Mouse (Mus musculus) bone marrow macrophage, adult 2 months (primary cell): ENCODE data around the gene Elp6. TPM values are rescaled to one million over a fixed set of nuclear protein-coding genes. Genes with fewer than 3 reads are reported as not detected.
A peak's percentile ranks its signal among the peaks of the same experiment; 100 is the strongest.
"Not testable (repeated sequence)": the region's sequence is repeated elsewhere in the genome, so short reads cannot be mapped to it uniquely, and the experiment has no call there.

Experiments
- H3K27ac ChIP-seq: 2 replicates; pipeline ENCODE4 v1.5.1; 2012; ENCODE audit warnings: low read depth, low read length; ENCODE audit not compliant: insufficient read depth
- H3K4me1 ChIP-seq: 2 replicates; pipeline ENCODE4 v1.6.1; 2012; ENCODE audit warnings: low read length; ENCODE audit not compliant: control insufficient read depth, insufficient read depth
- H3K4me3 ChIP-seq: 2 replicates; pipeline ENCODE4 v1.5.1; 2012; ENCODE audit warnings: mild to moderate bottlenecking, low read length, moderate library complexity; ENCODE audit not compliant: insufficient read depth
- CTCF ChIP-seq: IDR thresholded peaks from 2 replicates; pipeline ENCODE4 v1.5.1; 2012; ENCODE audit warnings: low read depth, mild to moderate bottlenecking, low read length, moderate library complexity
- POLR2A ChIP-seq: IDR thresholded peaks from 2 replicates; pipeline ENCODE4 v1.6.1; 2012; ENCODE audit warnings: mild to moderate bottlenecking, low read depth, low read length, borderline replicate concordance
- polyA plus RNA-seq: library from polyadenylated mRNA; stranded (reverse); fragments of >200 nt; gene quantifications from 2 replicates; pipeline ENCODE4 v1.2.4, GENCODE M21; 2012; ENCODE audit not compliant: missing spikeins, insufficient read depth, insufficient read length

The Elp6 gene
- polyA plus RNA-seq, 1 experiment, result 3.8 TPM

DNA sequence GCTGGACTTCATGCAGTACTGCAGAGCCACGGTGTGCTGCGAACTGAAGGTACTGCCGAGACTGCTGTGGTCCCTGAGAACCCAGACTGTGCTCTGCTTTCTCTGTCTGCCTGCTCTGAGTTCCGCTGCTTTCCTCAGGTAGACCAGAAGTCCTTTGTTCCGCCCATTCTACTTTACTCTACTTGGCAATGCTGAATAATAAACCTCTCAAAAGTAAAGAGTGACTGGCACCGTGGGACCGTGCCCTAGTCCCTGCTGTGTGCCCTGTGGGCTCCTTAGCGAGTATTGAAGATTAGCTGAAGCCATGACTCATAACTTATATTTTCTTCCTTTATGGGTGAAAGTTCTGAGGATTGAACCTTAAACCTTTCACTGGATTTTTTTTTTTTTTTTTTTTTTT lies 10.9 kb downstream of the Elp6 start:
- no peak overlapping the region for H3K27ac ChIP-seq
- H3K4me3 ChIP-seq, result no peak overlapping the region
- peaks cover 4% of the 10 kb centered on the region for H3K4me1 ChIP-seq
- TF ChIP-seq CTCF (no peak), POLR2A (no peak)

DNA sequence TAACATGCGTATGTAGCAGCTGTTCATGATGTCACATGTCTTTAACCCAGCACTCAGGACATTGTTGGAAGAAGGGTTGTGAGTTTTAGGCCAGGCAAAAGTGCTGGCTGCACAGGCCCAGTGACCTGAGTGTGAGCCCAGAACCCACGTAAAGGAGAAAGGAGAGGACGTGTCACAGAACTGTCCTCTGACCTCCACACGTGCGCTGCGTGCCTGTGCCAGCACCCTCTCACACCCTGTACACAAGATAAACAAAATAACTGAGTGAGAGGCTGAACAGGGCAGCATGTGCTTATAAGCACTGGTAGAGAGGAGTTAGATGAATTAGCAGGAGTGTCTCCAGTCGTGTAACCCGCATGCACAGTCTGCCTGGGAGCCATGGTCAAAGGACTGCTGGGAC lies 11.5 kb downstream of the Elp6 start:
- Histone ChIP-seq H3K4me3 (no peak overlapping the region), H3K4me1 (peaks cover 6% of the 10 kb centered on the region), H3K27ac (no peak overlapping the region)
- TF ChIP-seq CTCF, result no peak
- TF ChIP-seq POLR2A, result no peak

DNA sequence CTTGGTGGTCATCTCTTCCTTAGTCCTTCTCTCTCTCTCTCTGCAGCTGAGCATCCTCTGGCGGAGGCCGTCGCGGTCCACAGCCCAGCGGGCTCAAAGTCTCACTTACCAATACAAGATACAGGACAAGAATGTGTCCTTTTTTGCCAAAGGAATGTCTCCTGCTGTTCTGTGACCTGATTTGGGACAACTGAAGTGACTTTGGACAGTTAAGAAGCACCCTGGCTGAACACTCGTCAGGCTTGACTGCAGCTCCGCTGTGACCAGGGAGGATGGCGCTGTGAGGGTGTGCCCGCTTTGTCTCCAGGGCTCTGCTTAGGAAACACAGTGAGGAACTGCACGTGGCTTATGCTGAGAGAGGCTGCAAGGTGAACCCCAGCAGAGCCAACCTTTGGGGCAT lies 15.8 kb downstream of the Elp6 start:
- Histone ChIP-seq H3K4me3 (no peak overlapping the region), H3K4me1 (peaks cover 3% of the 10 kb centered on the region; the same call in 1 of the 2 replicates), H3K27ac (no peak overlapping the region)
- TF ChIP-seq POLR2A, result no peak
- TF ChIP-seq CTCF, result no peak

DNA sequence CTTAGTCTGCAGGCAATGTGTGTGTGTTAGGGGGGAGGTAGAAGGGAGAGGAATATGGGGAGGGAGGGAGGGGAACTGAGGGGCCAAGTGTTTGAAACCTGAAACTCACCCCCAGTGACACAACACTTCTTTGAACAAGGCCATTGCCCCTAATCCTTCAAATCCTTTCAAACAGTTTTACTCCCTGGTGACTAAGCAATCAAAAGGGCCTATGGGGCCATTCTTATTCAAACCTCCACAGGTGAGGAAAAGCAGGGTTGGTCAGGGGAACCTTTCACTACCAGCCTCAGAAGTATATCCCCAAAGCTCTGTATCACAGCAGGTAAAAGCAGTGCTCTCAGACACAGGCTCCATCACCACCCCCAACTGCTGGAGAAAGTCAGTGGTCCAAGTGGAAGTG lies 18.0 kb downstream of the Elp6 start:
- Histone ChIP-seq H3K4me1 (peaks cover 3% of the 10 kb centered on the region; the same call in 1 of the 2 replicates), H3K27ac (no peak overlapping the region), H3K4me3 (no peak overlapping the region)
- no peak for TF ChIP-seq POLR2A
- no peak for TF ChIP-seq CTCF

DNA sequence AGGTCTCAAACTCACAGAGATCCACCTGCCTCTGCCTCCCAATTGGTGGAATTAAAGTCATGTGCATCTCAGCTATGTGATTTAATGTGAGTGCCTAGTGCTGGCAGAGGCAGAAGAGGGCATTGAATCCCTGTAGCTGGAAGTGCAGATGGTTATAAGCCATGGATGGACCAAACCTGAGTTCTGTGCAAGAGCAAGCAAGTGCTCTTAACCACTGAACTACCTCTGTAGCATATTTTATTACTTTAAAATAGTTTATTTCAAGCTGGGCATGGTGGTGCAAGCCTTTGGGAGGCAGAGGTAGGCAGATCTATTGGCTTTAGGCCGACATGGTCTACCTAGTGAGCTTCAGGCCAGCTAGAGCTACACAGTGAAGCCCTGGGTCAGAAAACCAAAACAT lies 19.2 kb downstream of the Elp6 start:
- TF ChIP-seq CTCF, result no peak
- no peak for TF ChIP-seq POLR2A
- Histone ChIP-seq H3K4me1 (peaks cover 3% of the 10 kb centered on the region; the same call in 1 of the 2 replicates), H3K27ac (no peak overlapping the region), H3K4me3 (no peak overlapping the region)

DNA sequence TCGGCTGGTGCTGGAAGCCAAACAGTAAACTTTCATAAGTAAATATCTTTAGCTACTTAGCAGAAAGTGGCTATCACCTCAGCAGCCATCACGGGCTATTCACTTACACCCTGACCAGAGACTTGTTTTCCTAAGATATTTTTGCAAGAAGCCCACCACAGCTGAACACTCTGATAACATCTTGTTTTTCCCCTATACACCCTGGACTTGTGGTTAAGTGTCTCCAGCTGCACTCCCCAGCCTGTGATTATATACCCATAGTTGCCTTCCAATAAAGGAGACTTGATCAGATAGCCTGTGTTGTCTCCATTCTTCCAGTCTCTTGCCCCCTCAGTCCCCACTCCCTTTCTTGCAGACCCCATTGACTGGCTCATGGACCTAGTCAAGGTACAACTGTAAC lies 23.2 kb downstream of the Elp6 start:
- no peak overlapping the region for H3K27ac ChIP-seq
- H3K4me3 ChIP-seq, result no peak overlapping the region
- TF ChIP-seq POLR2A (no peak), CTCF (no peak)
- no peaks in the 10 kb centered on the region for H3K4me1 ChIP-seq

DNA sequence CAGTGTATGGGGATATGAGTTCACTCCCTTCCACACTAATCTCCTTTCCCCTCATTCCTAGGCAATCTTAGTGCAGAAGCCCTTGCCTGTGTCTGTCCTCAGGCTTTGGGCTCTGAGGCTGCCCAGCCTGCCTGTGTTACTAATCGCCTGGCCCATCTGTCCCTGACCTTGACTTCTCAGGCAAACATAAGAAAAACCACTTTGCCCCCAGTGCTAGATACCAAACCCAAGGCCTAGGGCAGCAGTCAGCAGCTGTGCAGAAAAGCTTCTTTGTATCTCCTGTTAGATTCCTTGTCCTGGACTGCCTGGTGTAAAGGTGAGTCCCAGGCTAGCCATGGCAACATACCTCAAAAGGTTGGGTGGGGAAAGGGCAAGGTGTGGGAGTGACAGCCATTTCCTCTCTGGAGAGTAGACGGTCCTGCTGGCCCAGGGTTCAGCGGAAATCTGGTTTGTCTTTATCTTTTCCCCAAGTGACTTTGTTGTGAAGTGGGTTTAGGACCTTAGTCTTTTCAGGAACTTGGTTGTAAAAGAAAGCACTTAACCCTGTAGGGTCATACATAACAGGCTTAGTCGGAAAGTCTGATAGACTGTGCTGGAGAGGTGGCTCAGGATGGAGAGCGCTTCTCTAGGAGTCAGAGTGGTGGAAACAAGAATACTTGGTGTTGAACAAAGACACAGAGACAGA lies 24.1 kb downstream of the Elp6 start:
- TF ChIP-seq CTCF (no peak), POLR2A (no peak)
- no peak overlapping the region for H3K27ac ChIP-seq
- no peak overlapping the region for H3K4me3 ChIP-seq
- no peaks in the 10 kb centered on the region for H3K4me1 ChIP-seq

DNA sequence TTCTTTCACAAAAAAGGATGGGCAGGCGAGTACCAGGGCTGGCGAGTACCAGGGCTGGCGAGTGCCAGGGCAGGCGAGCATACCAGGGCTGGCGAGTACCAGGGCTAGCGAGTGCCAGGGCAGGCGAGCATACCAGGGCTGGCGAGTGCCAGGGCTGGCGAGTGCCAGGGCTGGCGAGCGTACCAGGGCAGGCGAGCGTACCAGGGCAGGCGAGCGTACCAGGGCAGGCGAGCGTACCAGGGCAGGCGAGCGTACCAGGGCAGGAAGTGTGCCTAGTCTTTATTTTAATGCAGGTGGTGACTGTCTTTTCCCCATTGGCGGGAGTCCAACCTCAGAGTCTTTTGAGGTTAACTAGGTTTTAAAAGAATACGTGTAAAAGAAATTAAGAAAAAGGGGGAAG lies 24.7 kb downstream of the Elp6 start:
- TF ChIP-seq POLR2A, result no peak
- no peak for TF ChIP-seq CTCF
- Histone ChIP-seq H3K4me3 (no peak overlapping the region), H3K4me1 (peaks cover 2% of the 10 kb centered on the region; the same call in 1 of the 2 replicates), H3K27ac (no peak overlapping the region)

DNA sequence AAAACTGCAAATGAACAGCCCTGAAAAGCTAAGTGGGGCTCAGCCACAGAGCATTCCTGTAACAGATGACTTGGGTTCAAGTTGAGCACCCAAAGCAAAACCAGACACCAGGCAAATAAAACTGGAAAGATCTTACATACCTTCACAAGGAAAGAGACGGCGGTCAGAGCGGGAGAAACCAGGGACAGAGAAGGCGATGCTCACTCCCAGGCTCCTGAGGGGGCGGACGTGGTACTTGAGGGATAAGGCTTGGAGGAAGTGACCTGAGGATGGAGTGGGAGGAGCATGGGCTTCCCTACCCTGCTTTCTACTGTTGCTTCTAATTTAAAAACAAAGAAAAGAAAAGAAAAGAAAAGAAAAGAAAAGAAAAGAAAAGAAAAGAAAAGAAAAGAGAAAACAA lies 25.4 kb downstream of the Elp6 start:
- TF ChIP-seq CTCF, result no peak
- no peak for TF ChIP-seq POLR2A
- Histone ChIP-seq H3K27ac (no peak overlapping the region), H3K4me1 (peaks cover 2% of the 10 kb centered on the region), H3K4me3 (no peak overlapping the region)

DNA sequence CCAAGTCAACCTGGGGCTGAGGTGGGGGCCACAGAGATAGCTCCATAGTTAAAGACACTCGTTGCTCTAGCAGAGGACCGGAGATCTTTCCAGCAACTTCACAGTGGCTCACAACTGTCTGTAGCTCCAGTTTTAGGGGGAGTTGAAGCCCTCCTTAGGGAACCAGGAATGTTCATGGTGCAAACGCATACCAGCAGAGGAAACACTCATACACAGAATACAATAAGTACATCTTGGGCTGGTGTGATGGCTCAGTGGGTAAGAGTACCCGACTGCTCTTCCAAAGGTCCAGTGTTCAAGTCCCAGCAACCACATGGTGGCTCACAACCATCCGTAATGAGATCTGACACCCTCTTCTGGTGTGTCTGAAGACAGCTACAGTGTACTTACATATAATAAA lies 25.9 kb downstream of the Elp6 start:
- not testable (repeated sequence) for H3K4me3 ChIP-seq, H3K4me1 ChIP-seq, H3K27ac ChIP-seq

DNA sequence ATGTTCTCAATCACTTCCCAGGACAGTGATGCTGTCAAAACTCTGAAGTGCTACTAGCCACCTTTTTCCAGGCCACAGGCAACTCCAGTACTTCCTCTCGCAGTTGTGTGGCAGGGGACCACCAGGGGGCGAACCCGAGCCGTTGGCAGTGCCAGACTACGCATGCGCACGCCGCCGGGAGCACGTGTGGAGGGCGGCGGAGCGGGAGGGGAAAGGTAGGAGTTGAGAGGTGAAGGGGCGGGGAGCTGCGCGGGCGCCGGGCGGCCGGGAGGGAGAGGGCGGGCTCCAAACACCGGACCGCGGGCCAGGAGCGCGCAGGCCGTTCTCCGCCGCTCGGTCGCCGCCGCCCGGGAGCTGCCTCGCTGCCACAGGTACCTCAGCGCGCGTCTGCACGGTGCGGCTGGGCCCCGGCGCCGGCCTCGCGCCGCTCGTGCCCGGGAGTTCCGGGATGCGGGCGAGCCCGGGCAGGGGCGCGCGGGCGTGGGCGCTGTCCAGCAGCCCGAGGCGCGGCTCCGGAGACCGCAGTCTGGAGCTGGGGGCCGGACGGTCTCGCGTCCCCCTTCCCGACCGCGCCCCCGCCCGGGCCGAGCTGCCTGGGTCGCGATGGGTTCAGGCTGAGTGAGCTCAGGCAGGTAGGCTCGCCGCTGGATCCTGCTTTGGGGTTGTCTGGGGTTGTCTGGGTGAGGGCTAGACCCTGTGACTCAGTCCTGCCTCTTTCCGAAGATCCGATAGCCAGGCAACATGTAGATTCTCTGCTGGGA lies 28.3 kb downstream of the Elp6 start, which contains the start of gene Scap:
TSS of gene Scap (plus strand) at position 154 of the 761 bp plus-strand sequence.
- TF ChIP-seq CTCF (peak; percentile 47), POLR2A (no peak)
- H3K27ac ChIP-seq, result no peak within 1 kb of the TSS
- peak within 1 kb of the TSS; percentile 98 for H3K4me3 ChIP-seq
- peaks cover 2% of the 10 kb centered on the region for H3K4me1 ChIP-seq
